Mouse (Mus musculus) thymus, adult 2 months (tissue): ENCODE data around the gene Spsb1.

Experiments
- CTCF ChIP-seq: fragments of 200-500 bp; IDR thresholded peaks from 2 replicates; pipeline ENCODE4 v1.5.1; 2012; ENCODE audit warnings: mild to moderate bottlenecking, control low read depth, low read length, moderate library complexity, borderline replicate concordance; ENCODE audit not compliant: control insufficient read depth, poor library complexity, insufficient read depth; ENCODE audit errors: extremely low read depth
- POLR2A ChIP-seq: fragments of 200-500 bp; IDR thresholded peaks from 2 replicates; pipeline ENCODE4 v1.6.1; 2012; ENCODE audit warnings: mild to moderate bottlenecking, low read length, control low read depth, moderate library complexity; ENCODE audit not compliant: control insufficient read depth, poor library complexity, insufficient read depth; ENCODE audit errors: extremely low read depth

- no peak for TF ChIP-seq CTCF
- no peak for TF ChIP-seq POLR2A
These were observed 76.8 kb downstream of the Spsb1 start for GRCm38 (mm10) chr4:149878021-149878449.
